Mouse (Mus musculus) heart, postnatal 0 days (tissue): ENCODE measurements around the gene Atf1. TPM values are rescaled to one million over a fixed set of nuclear protein-coding genes. Genes with fewer than 3 reads are reported as not detected.

ENCODE experiments used
- ATAC-seq: fragments of 200-750 bp; cut with Nextera tagmentation; 2 replicates; pipeline ENCODE4 v1.8.0; 2017; ENCODE audit warnings: low read depth, moderate number of reproducible peaks, moderate library complexity; ENCODE audit not compliant: insufficient read depth
- DNase-seq: peaks from one replicate; pipeline ENCODE4 v3.0.0-alpha.2; 2016; ENCODE audit warnings: low spot score
- H3K27ac ChIP-seq: fragments of 300-500 bp; sonication (generic); 2 replicates; pipeline ENCODE4 v1.5.1; 2014; ENCODE audit warnings: low read depth, mild to moderate bottlenecking
- H3K27me3 ChIP-seq: fragments of 300-500 bp; sonication (generic); 2 replicates; pipeline ENCODE4 v1.6.1; 2014; ENCODE audit warnings: low read length, mixed read lengths; ENCODE audit not compliant: control insufficient read depth, insufficient read depth
- H3K36me3 ChIP-seq: fragments of 300-500 bp; sonication (generic); replicated peaks from 2 replicates; pipeline ENCODE4 v1.6.1; 2014; ENCODE audit warnings: low read length, mixed read lengths; ENCODE audit not compliant: control insufficient read depth, insufficient read depth
- H3K4me1 ChIP-seq: fragments of 300-500 bp; sonication (generic); 2 replicates; pipeline ENCODE4 v1.6.1; 2014; ENCODE audit warnings: antibody characterized with exemption; ENCODE audit not compliant: control insufficient read depth, insufficient read depth
- H3K4me2 ChIP-seq: fragments of 300-500 bp; sonication (generic); 2 replicates; pipeline ENCODE4 v1.6.1; 2014; ENCODE audit warnings: low read depth, mild to moderate bottlenecking, low read length, moderate library complexity
- H3K4me3 ChIP-seq: fragments of 300-500 bp; sonication (generic); 2 replicates; pipeline ENCODE4 v1.5.1; 2014; ENCODE audit warnings: low read depth, low read length
- H3K9ac ChIP-seq: fragments of 300-500 bp; sonication (generic); replicated peaks from 2 replicates; pipeline ENCODE4 v1.6.1; 2014; ENCODE audit warnings: low read depth, low read length, mixed read lengths
- H3K9me3 ChIP-seq: fragments of 300-500 bp; sonication (generic); replicated peaks from 2 replicates; pipeline ENCODE4 v1.6.1; 2016; ENCODE audit warnings: low read length; ENCODE audit not compliant: control insufficient read depth
- CTCF ChIP-seq: IDR thresholded peaks from 2 replicates; pipeline ENCODE4 v1.5.1; 2016; ENCODE audit warnings: antibody characterized with exemption, control low read depth, low read depth
- EP300 ChIP-seq: IDR thresholded peaks from 2 replicates; pipeline ENCODE4 v1.6.1; 2016; ENCODE audit warnings: antibody characterized with exemption, low read depth
- WGBS: fragments of 180-500 bp; shearing (Covaris S2); extraction: QIAGEN DNeasy Blood & Tissue Kit; methylation state at CpG from one replicate; pipeline ENCODE4 v1.1.7; 2014; 5-methylcytosine and 5-hydroxymethylcytosine counted together
- polyA plus RNA-seq: library from polyadenylated mRNA; unstranded; fragments of >200 nt; fragmentation: Nextera tagmentation; extraction: Ambion mirVana; gene quantifications from 2 replicates; pipeline ENCODE4 v1.2.1, GENCODE M21; 2015
- total RNA-seq: library from RNA; depleted of rRNA; stranded (reverse); fragments of >200 nt; gene quantifications from 2 replicates; pipeline ENCODE4 v1.2.3, GENCODE M21; 2014; ENCODE audit warnings: low replicate concordance

Atf1 gene
- total and polyA plus RNA-seq, 2 experiments from 2014 or later: 33.9 to 51.4 TPM

DNA sequence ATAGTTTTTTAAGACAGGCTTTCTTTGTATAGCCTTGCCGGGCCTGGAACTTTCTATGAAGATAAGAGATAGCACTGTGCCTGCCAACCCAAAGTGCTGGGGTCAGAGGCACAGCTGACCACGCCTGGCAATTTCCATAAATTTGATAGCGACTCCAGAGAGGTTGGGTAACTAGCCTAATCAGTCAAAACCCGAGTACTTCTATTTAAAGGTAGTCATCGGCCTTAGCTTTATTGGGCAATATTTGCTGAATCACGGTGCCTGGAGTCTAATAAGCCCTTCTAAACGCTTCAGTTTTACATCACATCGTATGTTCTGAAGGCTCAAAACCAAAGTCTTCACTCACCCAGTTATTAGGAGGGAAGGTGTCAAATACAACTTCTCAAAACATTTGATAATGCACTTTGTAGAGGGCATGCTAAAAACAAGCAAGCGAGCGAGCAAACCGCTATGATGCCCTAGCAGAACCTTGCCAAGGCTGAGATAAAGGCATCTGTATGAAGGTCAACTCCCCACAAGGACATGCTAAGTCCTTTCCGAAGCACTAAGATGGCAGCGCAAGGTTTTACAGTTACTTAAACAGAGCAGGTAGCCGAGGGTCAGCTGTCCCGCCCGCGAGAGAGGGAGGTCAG is 472 bp upstream of the Atf1 start:
- Histone ChIP-seq H3K27ac (peak overlapping the region; percentile 100), H3K4me2 (peak overlapping the region; percentile 72), H3K27me3 (no peaks in the 10 kb centered on the region), H3K4me3 (peak overlapping the region; percentile 98), H3K36me3 (0 out of 2 replicates have a peak, but pooled peaks cover 9% of the 10 kb centered on the region), H3K4me1 (peaks cover 14% of the 10 kb centered on the region), H3K9ac (peak overlapping the region; percentile 99), H3K9me3 (peaks cover 15% of the 10 kb centered on the region)
- DNase-seq (peak; percentile 90), ATAC-seq (peak; percentile 59)
- 0% methylated on average over 17 of the region's 17 CpGs for WGBS
- TF ChIP-seq CTCF (peak; percentile 1; the same call in 1 of the 2 replicates), EP300 (peak; percentile 51)

GRCm38 (mm10) chr15:100228535-100229336 is 1.1 kb downstream of the Atf1 start:
- Histone ChIP-seq H3K4me2 (peak overlapping the region; percentile 72), H3K9me3 (no peaks in the 10 kb centered on the region), H3K36me3 (peaks cover 9% of the 10 kb centered on the region), H3K9ac (peak overlapping the region; percentile 99), H3K27ac (peak overlapping the region; percentile 100), H3K4me1 (peaks cover 14% of the 10 kb centered on the region), H3K27me3 (no peaks in the 10 kb centered on the region), H3K4me3 (peak overlapping the region; percentile 98)
- TF ChIP-seq EP300 (no peak), CTCF (peak; percentile 12; the same call in 1 of the 2 replicates)
- 7% methylated on average over 16 of the region's 16 CpGs for WGBS
- no peak for ATAC-seq
- DNase-seq: peak; percentile 65

DNA sequence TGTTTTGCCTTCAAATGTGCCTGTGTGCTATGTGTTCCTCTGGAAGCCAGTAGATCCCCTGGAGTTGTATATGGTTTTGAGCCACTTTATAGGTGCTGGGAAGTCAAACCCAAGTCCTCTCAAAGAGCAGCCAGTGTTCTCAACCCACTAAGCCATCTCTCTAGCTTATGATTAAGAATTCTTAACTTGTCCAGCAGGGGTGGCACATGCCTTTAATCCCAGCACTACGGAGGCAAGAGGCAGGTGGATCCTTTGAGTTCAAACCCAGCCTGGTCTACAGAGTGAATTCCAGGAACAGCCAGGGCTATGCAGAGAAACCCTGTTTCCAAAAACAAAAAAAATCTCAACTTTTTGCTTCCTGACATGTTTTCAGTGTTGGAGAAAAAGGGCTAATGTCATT is 3.0 kb downstream of the Atf1 start:
- 65% methylated on average over 1 of the region's 1 CpGs for WGBS
- TF ChIP-seq CTCF: peak; percentile 15; the same call in 1 of the 2 replicates
- TF ChIP-seq EP300: no peak
- DNase-seq: no peak
- Histone ChIP-seq H3K9me3 (no peaks in the 10 kb centered on the region), H3K27me3 (no peaks in the 10 kb centered on the region), H3K27ac (no peak overlapping the region), H3K4me2 (no peak overlapping the region), H3K4me3 (no peak overlapping the region), H3K9ac (no peak overlapping the region), H3K4me1 (peaks cover 14% of the 10 kb centered on the region), H3K36me3 (peaks cover 26% of the 10 kb centered on the region)
- ATAC-seq: no peak

DNA sequence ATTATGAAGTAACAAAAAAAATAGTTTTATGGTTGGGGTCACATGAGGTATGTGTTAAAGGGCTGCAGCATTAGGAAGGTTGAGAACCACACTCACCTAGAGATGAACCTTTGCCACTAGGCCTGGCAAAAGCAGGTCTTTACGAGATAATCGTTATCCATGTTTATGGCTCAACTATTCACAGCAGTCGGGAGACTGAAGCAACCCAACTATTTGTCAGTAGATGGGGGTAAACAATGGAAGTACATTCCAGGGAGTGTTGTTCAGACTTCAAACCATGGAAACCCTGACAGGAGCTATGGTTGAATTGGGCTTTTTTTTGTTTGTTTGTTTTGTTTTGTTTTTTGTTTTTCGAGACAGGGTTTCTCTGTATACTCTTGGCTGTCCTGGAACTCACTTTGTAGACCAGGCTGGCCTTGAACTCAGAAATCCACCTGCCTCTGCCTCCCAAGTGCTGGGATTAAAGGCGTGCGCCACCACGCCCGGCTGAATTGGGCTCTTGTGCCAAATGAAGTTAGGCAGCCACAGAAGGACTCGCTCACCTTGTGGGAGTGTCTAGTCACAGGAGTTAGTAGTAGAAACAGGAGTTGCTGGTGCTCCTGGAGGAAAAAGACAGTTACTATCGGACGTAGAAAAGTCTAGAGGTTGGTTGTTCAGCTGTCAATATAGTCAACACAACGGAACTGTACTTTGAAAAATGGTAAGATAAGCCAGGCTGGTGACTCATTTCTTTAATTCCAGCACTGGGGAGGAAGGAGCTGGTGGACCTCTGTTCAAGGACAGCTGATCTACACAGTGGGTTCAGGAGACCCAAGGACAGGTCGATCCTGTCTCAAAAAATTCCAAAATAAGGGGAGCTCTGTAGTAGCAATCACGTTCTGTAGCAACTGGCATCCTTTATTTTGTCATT is 4.3 kb downstream of the Atf1 start:
- Histone ChIP-seq H3K4me2 (no peak overlapping the region), H3K9me3 (no peaks in the 10 kb centered on the region), H3K4me1 (peaks cover 16% of the 10 kb centered on the region), H3K9ac (no peak overlapping the region), H3K27me3 (no peaks in the 10 kb centered on the region), H3K27ac (peak overlapping the region; percentile 51; the same call in 1 of the 2 replicates), H3K4me3 (no peak overlapping the region), H3K36me3 (peaks cover 34% of the 10 kb centered on the region)
- TF ChIP-seq EP300 (no peak), CTCF (no peak)
- no peak for ATAC-seq
- WGBS: 67% methylated on average over 14 of the region's 14 CpGs
- DNase-seq: no peak
